Mouse (Mus musculus) E14TG2a.4 (cell line): ENCODE results near the gene Fgf12.

ENCODE experiments used
- CTCF ChIP-seq: conservative IDR thresholded peaks from 2 replicates; pipeline ENCODE4 v1.5.1; 2014; ENCODE audit warnings: low read length
- NANOG ChIP-seq: IDR thresholded peaks from 2 replicates; pipeline ENCODE4 v1.6.1; 2014; ENCODE audit warnings: borderline replicate concordance, low read length, mixed read lengths

DNA sequence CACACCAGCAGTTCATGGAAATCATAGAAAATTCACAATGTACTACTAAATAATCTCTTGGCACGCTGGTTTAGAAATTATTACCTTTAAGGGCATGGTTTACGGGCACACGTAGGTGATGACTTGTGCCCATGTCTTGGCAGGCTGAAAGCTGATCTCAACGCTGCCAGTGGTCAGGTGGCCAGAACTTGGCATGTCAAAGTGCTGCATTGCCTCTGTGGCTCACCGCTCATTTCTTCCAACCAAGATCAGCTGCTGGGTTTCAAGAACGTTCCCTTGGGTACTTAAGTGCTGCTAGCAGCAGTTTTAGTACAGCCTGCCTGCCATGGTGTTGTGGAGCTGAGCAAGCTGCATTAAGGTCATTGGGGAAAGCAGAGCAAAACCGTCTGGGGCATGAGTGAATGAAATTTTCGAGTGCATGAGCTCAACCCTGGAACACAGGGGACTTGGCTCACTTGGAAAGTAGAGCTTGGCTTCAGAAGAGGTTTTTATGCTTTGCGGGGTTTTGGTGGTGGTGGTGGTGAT lies 63.9 kb downstream of the Fgf12 start:
- no peak for TF ChIP-seq CTCF
- no peak for TF ChIP-seq NANOG
